In genomic region chr16:52060100-52060719, GRCm38 (mm10) we compare ENCODE assay signal across 8 mouse cellular contexts. TPM values are rescaled to one million over a fixed set of nuclear protein-coding genes. Genes with fewer than 3 reads are reported as not detected.
DNase-seq lines count a peak whose midpoint lies in the region; ATAC-seq and TF ChIP-seq lines count a peak whose summit lies in the region.

No protein-coding gene starts in this region.

- 0 out of 2 replicates have a peak, but pooled peaks have one; percentile 37 for ATAC-seq in intestine, embryonic 15.5 days
- ATAC-seq in intestine, embryonic 16.5 days = no peak
- no peak for ATAC-seq in heart, postnatal 0 days (ENCODE audit: insufficient read depth, low read depth)
- ATAC-seq in lung, embryonic 14.5 days (ENCODE audit: insufficient read depth) = peak; percentile 16

- peaks cover 17% of the 10 kb centered on the region for H3K4me1 ChIP-seq in intestine, embryonic 15.5 days (replicated peaks)
- H3K4me1 ChIP-seq in intestine, embryonic 16.5 days (ENCODE audit: control insufficient read depth, insufficient read depth, low read length) = peaks cover 14% of the 10 kb centered on the region
- peaks cover 3% of the 10 kb centered on the region for H3K4me1 ChIP-seq in bone marrow, adult 2 months (ENCODE audit: control insufficient read depth, insufficient read depth, low read length)
- H3K4me1 ChIP-seq in heart, postnatal 0 days (ENCODE audit: control insufficient read depth, insufficient read depth) = peaks cover 62% of the 10 kb centered on the region
- peaks cover 22% of the 10 kb centered on the region for H3K4me1 ChIP-seq in lung, embryonic 14.5 days (ENCODE audit: insufficient read depth)

- H3K27me3 ChIP-seq in intestine, embryonic 15.5 days (replicated peaks) = no peaks in the 10 kb centered on the region
- H3K27me3 ChIP-seq in intestine, embryonic 16.5 days (replicated peaks; ENCODE audit: control insufficient read depth, insufficient read depth, low read length) = no peaks in the 10 kb centered on the region
- H3K27me3 ChIP-seq in heart, postnatal 0 days (ENCODE audit: control insufficient read depth, insufficient read depth, low read length) = no peaks in the 10 kb centered on the region
- no peaks in the 10 kb centered on the region for H3K27me3 ChIP-seq in lung, embryonic 14.5 days (ENCODE audit: insufficient read depth, low read length)

- no peaks in the 10 kb centered on the region for H3K36me3 ChIP-seq in intestine, embryonic 15.5 days
- no peaks in the 10 kb centered on the region for H3K36me3 ChIP-seq in intestine, embryonic 16.5 days (ENCODE audit: control insufficient read depth, insufficient read depth, low read length)
- H3K36me3 ChIP-seq in heart, postnatal 0 days (replicated peaks; ENCODE audit: control insufficient read depth, insufficient read depth, low read length) = no peaks in the 10 kb centered on the region
- H3K36me3 ChIP-seq in lung, embryonic 14.5 days (ENCODE audit: insufficient read depth) = peaks cover 4% of the 10 kb centered on the region; the same call in 1 of the 2 replicates

- H3K9me3 ChIP-seq in intestine, embryonic 15.5 days = no peaks in the 10 kb centered on the region
- no peaks in the 10 kb centered on the region for H3K9me3 ChIP-seq in intestine, embryonic 16.5 days (ENCODE audit: control insufficient read depth, low read length)
- H3K9me3 ChIP-seq in heart, postnatal 0 days (replicated peaks; ENCODE audit: control insufficient read depth, low read length) = no peaks in the 10 kb centered on the region
- H3K9me3 ChIP-seq in lung, embryonic 14.5 days (ENCODE audit: low read depth, low read length) = no peaks in the 10 kb centered on the region

- WGBS in intestine, embryonic 15.5 days = 46% methylated on average over 17 of the region's 17 CpGs
- 48% methylated on average over 17 of the region's 17 CpGs for WGBS in intestine, embryonic 16.5 days
- 25% methylated on average over 17 of the region's 17 CpGs for WGBS in bone marrow, adult 2 months
- WGBS in heart, postnatal 0 days = 49% methylated on average over 17 of the region's 17 CpGs
- 49% methylated on average over 17 of the region's 17 CpGs for WGBS in lung, embryonic 14.5 days

- H3K4me2 ChIP-seq in intestine, embryonic 15.5 days (replicated peaks) = no peak overlapping the region
- H3K4me2 ChIP-seq in intestine, embryonic 16.5 days (ENCODE audit: low read depth, low read length) = no peak overlapping the region
- peak overlapping the region; percentile 23; the same call in 1 of the 2 replicates for H3K4me2 ChIP-seq in heart, postnatal 0 days (ENCODE audit: low read depth, low read length)
- H3K4me2 ChIP-seq in lung, embryonic 14.5 days = peak overlapping the region; percentile 27; the same call in 1 of the 2 replicates

- no peak overlapping the region for H3K9ac ChIP-seq in intestine, embryonic 15.5 days
- no peak overlapping the region for H3K9ac ChIP-seq in intestine, embryonic 16.5 days (ENCODE audit: low read depth, low read length)
- no peak overlapping the region for H3K9ac ChIP-seq in heart, postnatal 0 days (replicated peaks; ENCODE audit: low read depth, low read length)
- H3K9ac ChIP-seq in lung, embryonic 14.5 days = no peak overlapping the region

- no peak for TF ChIP-seq POLR2A in bone marrow, adult 2 months (IDR thresholded peaks at IDR 0.05; ENCODE audit: borderline replicate concordance, control insufficient read depth, low read depth, low read length)

- TF ChIP-seq EP300 in heart, postnatal 0 days (IDR thresholded peaks at IDR 0.05; ENCODE audit: low read depth) = no peak

- TF ChIP-seq CTCF in bone marrow, adult 2 months (IDR thresholded peaks at IDR 0.05; ENCODE audit: control insufficient read depth, insufficient read depth, low read length) = no peak
- TF ChIP-seq CTCF in heart, postnatal 0 days (IDR thresholded peaks at IDR 0.05; ENCODE audit: low read depth) = no peak
- no peak for TF ChIP-seq CTCF in lung, embryonic 14.5 days (IDR thresholded peaks at IDR 0.05; ENCODE audit: low read depth)

- no peak for DNase-seq in heart, postnatal 0 days (ENCODE audit: low spot score)
- peak; percentile 53 for DNase-seq in lung, embryonic 14.5 days
- peak; percentile 75 to 84 for DNase-seq in spleen, adult 18-20 months
- no peak for DNase-seq in cerebellum, adult 11 months
- no peak for DNase-seq in adipocyte (ENCODE audit: low spot score)

- H3K27ac ChIP-seq in intestine, embryonic 15.5 days = no peak overlapping the region
- no peak overlapping the region for H3K27ac ChIP-seq in intestine, embryonic 16.5 days (ENCODE audit: low read length)
- H3K27ac ChIP-seq in bone marrow, adult 2 months (ENCODE audit: control insufficient read depth, insufficient read depth, low read depth, low read length, poor library complexity) = peak overlapping the region; percentile 49; the same call in 1 of the 2 replicates
- H3K27ac ChIP-seq in heart, postnatal 0 days (ENCODE audit: low read depth) = peak overlapping the region; percentile 22
- H3K27ac ChIP-seq in lung, embryonic 14.5 days (ENCODE audit: low read depth) = peak overlapping the region; percentile 40

- H3K4me3 ChIP-seq in intestine, embryonic 15.5 days (replicated peaks) = no peak overlapping the region
- H3K4me3 ChIP-seq in intestine, embryonic 16.5 days (ENCODE audit: low read length) = no peak overlapping the region
- peak overlapping the region; percentile 43 for H3K4me3 ChIP-seq in bone marrow, adult 2 months (replicated peaks; ENCODE audit: control insufficient read depth, low read depth, low read length)
- H3K4me3 ChIP-seq in heart, postnatal 0 days (ENCODE audit: low read depth, low read length) = no peak overlapping the region
- H3K4me3 ChIP-seq in lung, embryonic 14.5 days (ENCODE audit: low read depth, low read length) = no peak overlapping the region

RNA-seq across cellular contexts. Expression of gene Cblb, which starts 29.2 kb away (rescaled TPM):
- polyA plus RNA-seq in intestine, embryonic 15.5 days (2015; fragmentation: Nextera tagmentation; extraction: Ambion mirVana) = 6.4 and 7.0 TPM in 2 replicates
- 5.7 and 7.1 TPM in 2 replicates for polyA plus RNA-seq in intestine, embryonic 16.5 days (2015; fragmentation: Nextera tagmentation; extraction: Ambion mirVana)
- 5.3 and 6.5 TPM in 2 replicates for polyA plus RNA-seq in bone marrow, adult 2 months (2011; ENCODE audit: insufficient read depth, insufficient read length, low replicate concordance, missing spikeins)
- total RNA-seq in heart, postnatal 0 days (2014; rRNA removed; ENCODE audit: low replicate concordance) = 9.2 and 10.4 TPM in 2 replicates
- polyA plus RNA-seq in heart, postnatal 0 days (2015; fragmentation: Nextera tagmentation; extraction: Ambion mirVana) = 3.4 and 3.9 TPM in 2 replicates
- polyA plus RNA-seq in lung, embryonic 14.5 days (2014; fragmentation: Nextera tagmentation; extraction: Ambion mirVana) = 19.8 and 21.8 TPM in 2 replicates

Comparison
In these comparisons a context has a peak if more than half of its experiments do, and no peak if none do; other contexts are left out.
1. ATAC-seq: peak in intestine, embryonic 15.5 days (single experiment) and lung, embryonic 14.5 days (single experiment); none in intestine, embryonic 16.5 days (single experiment) and heart, postnatal 0 days (single experiment).
2. H3K27ac ChIP-seq: peak in bone marrow, adult 2 months (single experiment), heart, postnatal 0 days (single experiment) and lung, embryonic 14.5 days (single experiment); none in intestine, embryonic 15.5 days (single experiment) and intestine, embryonic 16.5 days (single experiment).
3. H3K4me2 ChIP-seq: peak in heart, postnatal 0 days (single experiment) and lung, embryonic 14.5 days (single experiment); none in intestine, embryonic 15.5 days (single experiment) and intestine, embryonic 16.5 days (single experiment).
4. DNase-seq: peak in lung, embryonic 14.5 days (single experiment) and spleen, adult 18-20 months (2 of 2); none in heart, postnatal 0 days (single experiment), cerebellum, adult 11 months (single experiment) and adipocyte (single experiment).